In the genomic region with DNA sequence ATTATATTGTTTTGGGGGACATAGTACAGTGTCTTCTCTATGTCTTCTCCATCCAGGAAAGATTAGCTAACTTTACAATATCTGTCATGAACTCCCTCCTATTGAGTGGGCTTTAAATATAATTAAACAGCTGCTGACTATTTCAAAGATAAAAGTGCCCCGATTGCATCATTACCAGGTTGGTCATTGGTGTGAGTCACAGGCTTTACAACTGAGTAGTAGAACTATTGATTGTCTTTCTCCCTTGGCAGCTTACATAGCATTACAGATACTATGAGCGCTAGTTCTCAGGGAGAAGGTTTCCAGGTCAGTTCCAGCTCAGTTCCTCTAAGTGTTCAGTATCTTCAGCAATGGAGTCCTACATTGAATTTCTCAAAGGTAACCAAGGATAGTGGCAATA, we compare ENCODE assay signal across 27 mouse cellular contexts. TPM values are rescaled to one million over a fixed set of nuclear protein-coding genes. Genes with fewer than 3 reads are reported as not detected.
A peak's percentile ranks its signal among the peaks of the same experiment; 100 is the strongest.
DNase-seq lines count a peak whose midpoint lies in the region; ATAC-seq and TF ChIP-seq lines count a peak whose summit lies in the region.
"Had no signal": no experiment of that assay in that cellular context is flagged by ENCODE, and none has a peak within 500 bp of the region (broad histone marks: within the 10 kb centered on the region; RNA-seq: fewer than 3 reads in every experiment).

No protein-coding gene starts in this region.

- H3K27me3 ChIP-seq in liver, adult 2 months (ENCODE audit: control insufficient read depth, insufficient read depth, low read length), result no peaks in the 10 kb centered on the region
- no peaks in the 10 kb centered on the region for H3K27me3 ChIP-seq in liver, postnatal 0 days (ENCODE audit: insufficient read depth, low read length)
- no peaks in the 10 kb centered on the region for H3K27me3 ChIP-seq in liver, embryonic 12.5 days (replicated peaks)
- no peaks in the 10 kb centered on the region for H3K27me3 ChIP-seq in myocyte (ENCODE audit: control insufficient read depth, insufficient read depth, insufficient read length)
- no peaks in the 10 kb centered on the region for H3K27me3 ChIP-seq in intestine, embryonic 16.5 days (replicated peaks; ENCODE audit: control insufficient read depth, insufficient read depth, low read length)
- H3K27me3 ChIP-seq: CH12.LX had no signal

- no peaks in the 10 kb centered on the region for H3K79me2 ChIP-seq in liver, adult 2 months (ENCODE audit: control insufficient read depth, insufficient read depth, low read length)
- no peaks in the 10 kb centered on the region for H3K79me2 ChIP-seq in myocyte (ENCODE audit: control insufficient read depth, insufficient read depth)

- DNase-seq in liver, adult 2 months (ENCODE audit: extremely low read depth, low read depth, low spot score), result peak; percentile 67
- DNase-seq in liver, result no peak
- no peak for DNase-seq in liver, postnatal 0 days
- DNase-seq: adrenal gland, adult 2 months; adrenal gland, adult 8-10 months; adrenal gland, postnatal 10 days; adrenal gland, postnatal 14 days; adrenal gland, postnatal 25 days; adrenal gland, postnatal 36 days; B cell, adult 2 months; cerebellum, adult 11 months; cerebellum, adult 11-12 months; cerebellum, adult 18-20 months had no signal

- no peak overlapping the region for H3K4me3 ChIP-seq in liver, adult 2 months (ENCODE audit: insufficient read depth, low read depth, low read length)
- H3K4me3 ChIP-seq in liver, postnatal 0 days (ENCODE audit: low read depth, low read length), result no peak overlapping the region
- H3K4me3 ChIP-seq in liver, embryonic 12.5 days, result no peak overlapping the region
- H3K4me3 ChIP-seq in myocyte, result no peak overlapping the region
- H3K4me3 ChIP-seq in intestine, embryonic 16.5 days (ENCODE audit: low read length), result no peak overlapping the region

- no peak for TF ChIP-seq EP300 in liver, postnatal 0 days (IDR thresholded peaks at IDR 0.05; ENCODE audit: low read depth)

- H3ac ChIP-seq in myocyte (ENCODE audit: control insufficient read depth, insufficient read length), result no peak overlapping the region

- TF ChIP-seq POLR2A in liver, adult 2 months (IDR thresholded peaks at IDR 0.05; ENCODE audit: extremely low read depth, insufficient read depth, low read length), result no peak
- no peak for TF ChIP-seq POLR2A in myocyte (IDR thresholded peaks at IDR 0.05; ENCODE audit: insufficient read length, low read depth)

- H3K27ac ChIP-seq in liver, adult 2 months (replicated peaks; ENCODE audit: insufficient read depth, low read depth, low read length), result no peak overlapping the region
- no peak overlapping the region for H3K27ac ChIP-seq in liver, postnatal 0 days (ENCODE audit: low read depth)
- H3K27ac ChIP-seq in liver, embryonic 12.5 days, result no peak overlapping the region
- no peak overlapping the region for H3K27ac ChIP-seq in intestine, embryonic 16.5 days (ENCODE audit: low read length)

- H3K9me3 ChIP-seq in liver, postnatal 0 days (ENCODE audit: low read length), result no peaks in the 10 kb centered on the region
- H3K9me3 ChIP-seq in liver, embryonic 12.5 days (replicated peaks), result no peaks in the 10 kb centered on the region
- no peaks in the 10 kb centered on the region for H3K9me3 ChIP-seq in intestine, embryonic 16.5 days (ENCODE audit: control insufficient read depth, low read length)
- H3K9me3 ChIP-seq: G1E had no signal

- no peaks in the 10 kb centered on the region for H3K36me3 ChIP-seq in liver, adult 2 months (ENCODE audit: control insufficient read depth, insufficient read depth, low read length)
- H3K36me3 ChIP-seq in liver, postnatal 0 days (replicated peaks; ENCODE audit: insufficient read depth, low read length), result no peaks in the 10 kb centered on the region
- H3K36me3 ChIP-seq in liver, embryonic 12.5 days, result no peaks in the 10 kb centered on the region
- no peaks in the 10 kb centered on the region for H3K36me3 ChIP-seq in myocyte (ENCODE audit: control insufficient read depth, insufficient read depth)
- H3K36me3 ChIP-seq in intestine, embryonic 16.5 days (ENCODE audit: control insufficient read depth, insufficient read depth, low read length), result no peaks in the 10 kb centered on the region
- H3K36me3 ChIP-seq: G1E had no signal

- 29% methylated on average over 2 of the region's 2 CpGs for WGBS in liver, adult 2 months
- 62% methylated on average over 2 of the region's 2 CpGs for WGBS in liver, postnatal 0 days (ENCODE audit: insufficient replicate concordance)
- 69% methylated on average over 2 of the region's 2 CpGs for WGBS in liver, embryonic 12.5 days (ENCODE audit: insufficient replicate concordance)
- WGBS in intestine, embryonic 16.5 days, result 83% methylated on average over 2 of the region's 2 CpGs

- H3K4me1 ChIP-seq in liver, adult 2 months (ENCODE audit: control insufficient read depth, insufficient read depth, low read length), result no peaks in the 10 kb centered on the region
- H3K4me1 ChIP-seq in liver, postnatal 0 days (ENCODE audit: insufficient read depth), result no peaks in the 10 kb centered on the region
- H3K4me1 ChIP-seq in liver, embryonic 12.5 days, result no peaks in the 10 kb centered on the region
- H3K4me1 ChIP-seq in intestine, embryonic 16.5 days (ENCODE audit: control insufficient read depth, insufficient read depth, low read length), result no peaks in the 10 kb centered on the region

- H3K4me2 ChIP-seq in liver, postnatal 0 days (ENCODE audit: low read depth, low read length), result no peak overlapping the region
- H3K4me2 ChIP-seq in liver, embryonic 12.5 days, result no peak overlapping the region
- H3K4me2 ChIP-seq in myocyte (ENCODE audit: low read depth), result no peak overlapping the region
- H3K4me2 ChIP-seq in intestine, embryonic 16.5 days (ENCODE audit: low read depth, low read length), result no peak overlapping the region

- TF ChIP-seq CTCF in liver, adult 2 months (IDR thresholded peaks at IDR 0.05; ENCODE audit: low read depth, low read length), result no peak
- no peak for TF ChIP-seq CTCF in liver, postnatal 0 days (IDR thresholded peaks at IDR 0.05; ENCODE audit: low read depth)

- no peak overlapping the region for H3K9ac ChIP-seq in liver, adult 2 months (ENCODE audit: low read depth, low read length)
- no peak overlapping the region for H3K9ac ChIP-seq in liver, postnatal 0 days (replicated peaks)
- no peak overlapping the region for H3K9ac ChIP-seq in liver, embryonic 12.5 days
- no peak overlapping the region for H3K9ac ChIP-seq in intestine, embryonic 16.5 days (ENCODE audit: low read depth, low read length)

- ATAC-seq in liver, postnatal 0 days, result peak; percentile 74
- no peak for ATAC-seq in liver, embryonic 12.5 days
- no peak for ATAC-seq in intestine, embryonic 16.5 days
- ATAC-seq: activated CD4-positive, CD25-positive, alpha-beta regulatory T cell, adult 4 months; CD4-positive, CD25-positive, alpha-beta regulatory T cell, adult 4 months; Patski had no signal

TF ChIP-seq in myocyte, 11 proteins besides CTCF, POLR2A, EP300 and RAD21:
- TF ChIP-seq MYOG (IDR thresholded peaks at IDR 0.05; ENCODE audit: control insufficient read depth in 1 of 3, insufficient read depth in 1 of 3, insufficient read length in 2 of 3, low read depth in 2 of 3) (no peak), MAX (IDR thresholded peaks at IDR 0.05; ENCODE audit: low read depth) (no peak), TCF12 (IDR thresholded peaks at IDR 0.05; ENCODE audit: insufficient read depth, poor library complexity, severe bottlenecking) (no peak), CEBPB (IDR thresholded peaks at IDR 0.05; ENCODE audit: insufficient read depth, poor library complexity, severe bottlenecking) (peak; percentile 63; the same call in 1 of the 2 replicates), TCF3 (IDR thresholded peaks at IDR 0.05; ENCODE audit: insufficient read length, low read depth) (no peak), REST (IDR thresholded peaks at IDR 0.05; ENCODE audit: insufficient read depth, insufficient read length) (no peak), USF1 (IDR thresholded peaks at IDR 0.05; ENCODE audit: low read depth) (no peak), SRF (IDR thresholded peaks at IDR 0.05; ENCODE audit: control insufficient read depth, insufficient read length, low read depth) (no peak), E2F4 (IDR thresholded peaks at IDR 0.05; ENCODE audit: insufficient read depth) (no peak)

RNA-seq across cellular contexts. Expression of gene Serpina7, which starts 6.5 kb away (rescaled TPM):
- 26.9 and 30.1 TPM in 2 replicates for total RNA-seq in liver, adult 2 months (2014; rRNA removed)
- polyA plus RNA-seq in liver, adult 2 months (2012; rRNA removed), result 2.1 and 4.3 TPM in 2 replicates
- polyA plus RNA-seq in liver, postnatal 0 days (2015; fragmentation: Nextera tagmentation; extraction: Ambion mirVana), result 118 and 119 TPM in 2 replicates
- polyA plus RNA-seq in liver, embryonic 12.5 days (2016; fragmentation: Nextera tagmentation; extraction: Ambion mirVana), result 0.93 and 1.2 TPM in 2 replicates
- polyA plus RNA-seq in myocyte (2012; fragmentation: generic; extraction: Trizol), result not detected
- polyA plus RNA-seq in intestine, embryonic 16.5 days (2015; fragmentation: Nextera tagmentation; extraction: Ambion mirVana), result 0.05 and 0.17 TPM in 2 replicates
- total RNA-seq: adrenal gland, adult 18-20 months; adrenal gland, adult 2 months; adrenal gland, adult 8-10 months; adrenal gland, postnatal 25 days; adrenal gland, postnatal 36 days; CH12.LX; MEL had no signal
- polyA plus RNA-seq: activated CD4-positive, CD25-positive, alpha-beta regulatory T cell, adult 4 months; adrenal gland, adult 2 months; C2C12; CD4-positive, CD25-positive, alpha-beta regulatory T cell, adult 4 months; G1E had no signal

RNA-seq across cellular contexts. Expression of gene 4930513O06Rik, which starts 7.5 kb away (rescaled TPM):
- total RNA-seq in liver, adult 2 months (2014; rRNA removed), result 0.18 TPM in 1 of 2 replicates, not detected in the other
- 0.16 TPM in 1 of 2 replicates, not detected in the other for polyA plus RNA-seq in liver, adult 2 months (2012; rRNA removed)
- polyA plus RNA-seq in liver, postnatal 0 days (2015; fragmentation: Nextera tagmentation; extraction: Ambion mirVana), result 0.64 and 0.78 TPM in 2 replicates
- polyA plus RNA-seq in liver, embryonic 12.5 days (2016; fragmentation: Nextera tagmentation; extraction: Ambion mirVana), result not detected in 2 replicates
- polyA plus RNA-seq in myocyte (2012; fragmentation: generic; extraction: Trizol), result not detected
- polyA plus RNA-seq in intestine, embryonic 16.5 days (2015; fragmentation: Nextera tagmentation; extraction: Ambion mirVana), result not detected in 2 replicates
- total RNA-seq: adrenal gland, adult 18-20 months; adrenal gland, adult 2 months; adrenal gland, adult 8-10 months; adrenal gland, postnatal 10 days; adrenal gland, postnatal 14 days; adrenal gland, postnatal 25 days; adrenal gland, postnatal 36 days; adrenal gland, postnatal 4 days; CH12.LX; ES-E14; G1E; MEL had no signal
- polyA plus RNA-seq: activated CD4-positive, CD25-positive, alpha-beta regulatory T cell, adult 4 months; adrenal gland, adult 2 months; brain, embryonic 14.5 days; C2C12; CD4-positive, CD25-positive, alpha-beta regulatory T cell, adult 4 months; G1E; Patski had no signal

Comparison
In these comparisons a context has a peak if more than half of its experiments do, and no peak if none do; other contexts are left out.
1. RNA of gene Serpina7, which starts 6.5 kb away (polyA plus RNA-seq): 118 to 119 TPM in liver, postnatal 0 days; 2.1 to 4.3 TPM in liver, adult 2 months, 0.93 to 1.2 TPM in liver, embryonic 12.5 days, 0.05 to 0.17 TPM in intestine, embryonic 16.5 days and not detected in myocyte (single experiment); every median in the first group is over 10 times any median in the second.